In genomic region chr4:139274573-139274972, GRCm38 (mm10) we compare ENCODE assay signal across 22 mouse cellular contexts. TPM values are rescaled to one million over a fixed set of nuclear protein-coding genes. Genes with fewer than 3 reads are reported as not detected.
DNase-seq lines count a peak whose midpoint lies in the region.
"Had no signal": no experiment of that assay in that cellular context is flagged by ENCODE, and none has a peak within 500 bp of the region (broad histone marks: within the 10 kb centered on the region; RNA-seq: fewer than 3 reads in every experiment).

No protein-coding gene starts in this region.

- 90% methylated on average over 7 of the region's 7 CpGs for WGBS in embryonic facial prominence, embryonic 10.5 days

- no peak overlapping the region for H3K4me3 ChIP-seq in embryonic facial prominence, embryonic 10.5 days
- H3K4me3 ChIP-seq: heart, embryonic 15.5 days; intestine, embryonic 15.5 days; liver, embryonic 13.5 days; midbrain, embryonic 15.5 days; neural tube, embryonic 12.5 days had no signal

- H3K27me3 ChIP-seq in embryonic facial prominence, embryonic 10.5 days (replicated peaks; ENCODE audit: low read depth, poor library complexity, severe bottlenecking), result no peaks in the 10 kb centered on the region
- H3K27me3 ChIP-seq: heart, embryonic 15.5 days; intestine, embryonic 15.5 days; liver, embryonic 13.5 days; midbrain, embryonic 15.5 days; neural tube, embryonic 12.5 days had no signal

- peaks cover 68% of the 10 kb centered on the region for H3K36me3 ChIP-seq in embryonic facial prominence, embryonic 10.5 days (replicated peaks)
- H3K36me3 ChIP-seq: midbrain, embryonic 15.5 days had no signal

- H3K27ac ChIP-seq in embryonic facial prominence, embryonic 10.5 days (replicated peaks), result peak overlapping the region; percentile 0; the same call in 1 of the 2 replicates
- H3K27ac ChIP-seq: heart, embryonic 15.5 days; intestine, embryonic 15.5 days; liver, embryonic 13.5 days; midbrain, embryonic 15.5 days; neural tube, embryonic 12.5 days had no signal

- peak; percentile 52 for DNase-seq in adrenal gland, adult 2 months
- no peak for DNase-seq in adrenal gland, postnatal 25 days
- DNase-seq in brain, adult 2 months (ENCODE audit: low read depth, low spot score), result peak; percentile 81
- DNase-seq in cerebellum, adult 9-10 months, result peak; percentile 82
- no peak for DNase-seq in embryonic facial prominence, embryonic 10.5 days (ENCODE audit: low spot score)
- DNase-seq in thymus, postnatal 25 days, result no peak
- no peak for DNase-seq in kidney, adult 8-10 months
- no peak for DNase-seq in left cerebral cortex, adult 9 months (ENCODE audit: low spot score in 2 of 2)
- DNase-seq: adrenal gland, postnatal 14 days; forebrain, postnatal 0 days; heart, postnatal 4 days; kidney, adult 9 months; kidney, postnatal 14 days; liver, embryonic 13.5 days; lung, embryonic 14.5 days; lung, postnatal 4 days; right cerebral cortex, postnatal 14 days; spleen, adult 18-20 months had no signal

- H3K4me1 ChIP-seq in embryonic facial prominence, embryonic 10.5 days, result peaks cover 24% of the 10 kb centered on the region
- H3K4me1 ChIP-seq: intestine, embryonic 15.5 days; liver, embryonic 13.5 days; midbrain, embryonic 15.5 days; neural tube, embryonic 12.5 days had no signal

- H3K9me3 ChIP-seq in embryonic facial prominence, embryonic 10.5 days, result no peaks in the 10 kb centered on the region
- H3K9me3 ChIP-seq: heart, embryonic 15.5 days; intestine, embryonic 15.5 days; liver, embryonic 13.5 days; midbrain, embryonic 15.5 days; neural tube, embryonic 12.5 days had no signal

RNA-seq across cellular contexts. Expression of gene Pqlc2, which starts 35.9 kb away (rescaled TPM):
- 1 to 10 TPM; 9.2 to 9.5 TPM for total RNA-seq in adrenal gland, adult 2 months (2021)
- 28.2 and 30.1 TPM in 2 replicates for polyA plus RNA-seq in adrenal gland, adult 2 months (2012; rRNA removed)
- 9.9 and 13.3 TPM in 2 replicates for total RNA-seq in adrenal gland, postnatal 25 days (2021)
- polyA plus RNA-seq in embryonic facial prominence, embryonic 10.5 days (2016; fragmentation: Nextera tagmentation; extraction: Ambion mirVana), result 17.5 and 17.7 TPM in 2 replicates

RNA-seq across cellular contexts. Expression of gene Akr7a5, which starts 36.0 kb away (rescaled TPM):
- total RNA-seq in adrenal gland, adult 2 months (2021), result 10 to 100 TPM; 59.7 to 61.3 TPM
- polyA plus RNA-seq in adrenal gland, adult 2 months (2012; rRNA removed), result 131 and 157 TPM in 2 replicates
- total RNA-seq in adrenal gland, postnatal 25 days (2021), result 61.5 and 69.4 TPM in 2 replicates
- 141 and 158 TPM in 2 replicates for polyA plus RNA-seq in embryonic facial prominence, embryonic 10.5 days (2016; fragmentation: Nextera tagmentation; extraction: Ambion mirVana)

Comparison
In these comparisons a context has a peak if more than half of its experiments do, and no peak if none do; other contexts are left out.
1. DNase-seq: peak in adrenal gland, adult 2 months (single experiment), brain, adult 2 months (single experiment) and cerebellum, adult 9-10 months (single experiment); none in adrenal gland, postnatal 25 days (single experiment), embryonic facial prominence, embryonic 10.5 days (single experiment), thymus, postnatal 25 days (single experiment), kidney, adult 8-10 months (0 of 2) and left cerebral cortex, adult 9 months (0 of 2).